Mouse (Mus musculus) retina, postnatal 7 days (tissue): ENCODE results near the gene Rfx1.

Experiments used
- DNase-seq: peaks from one replicate; pipeline ENCODE4 v3.0.0-alpha.2; 2012; ENCODE audit warnings: low read depth, low spot score

Rfx1 gene

DNA sequence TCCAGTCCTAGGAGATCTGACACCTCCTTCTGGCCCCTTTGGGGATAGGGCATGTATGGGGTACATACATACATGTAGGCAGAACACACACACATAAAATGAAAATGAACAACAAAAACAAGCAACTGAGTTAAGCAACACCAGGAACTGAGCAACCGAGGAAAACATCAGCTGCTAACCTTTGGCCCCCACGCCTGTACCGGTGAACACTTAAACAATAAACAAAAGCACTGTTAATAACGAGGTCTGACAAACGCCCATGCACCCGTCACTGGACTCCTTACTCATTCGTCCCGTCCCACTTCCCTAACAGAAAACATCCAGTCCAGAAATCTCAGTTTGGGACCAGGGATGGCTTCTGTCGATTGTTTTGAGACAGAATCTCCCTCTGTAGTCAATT is 22.6 kb downstream of the Rfx1 start:
- no peak for DNase-seq

DNA sequence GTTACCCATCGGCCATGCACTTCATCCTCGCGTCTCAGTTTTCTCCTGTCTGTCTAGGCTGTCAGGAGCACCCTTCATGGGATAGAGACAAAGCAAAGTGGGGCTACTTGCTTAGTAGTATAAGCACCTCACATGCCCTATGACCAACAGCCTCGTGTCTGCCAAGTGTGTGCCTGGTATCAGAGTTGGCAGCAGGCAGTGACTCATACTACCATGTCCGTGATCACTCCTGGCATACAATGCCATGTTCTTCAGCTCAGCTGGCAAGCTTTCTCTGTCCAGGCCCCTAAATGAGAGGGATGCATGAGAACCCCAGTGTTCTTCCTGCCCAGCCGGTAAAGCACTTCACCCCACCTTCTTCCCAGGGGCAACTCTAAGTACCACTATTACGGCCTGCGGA is 24.0 kb downstream of the Rfx1 start:
- DNase-seq, result no peak

DNA sequence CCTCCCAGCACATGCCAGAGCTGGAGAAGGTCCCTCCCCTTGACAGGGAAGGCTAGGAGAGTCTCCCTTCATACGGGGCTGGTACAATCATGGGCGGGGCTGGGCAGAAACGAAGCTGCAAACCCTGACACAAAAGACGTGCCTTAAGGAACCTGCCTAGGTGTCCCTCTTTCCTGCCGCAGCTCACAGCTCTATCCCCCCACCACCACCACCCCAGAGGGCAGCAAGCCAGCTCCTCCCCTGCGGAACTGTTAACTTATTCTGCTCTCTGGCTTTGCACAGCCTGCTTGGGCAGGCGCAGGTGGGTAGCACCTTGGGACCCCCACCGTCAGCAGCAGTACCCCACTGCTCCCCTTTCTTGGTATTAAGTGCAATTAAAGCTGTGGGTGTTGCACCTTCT is 29.4 kb downstream of the Rfx1 start:
- DNase-seq, result no peak

DNA sequence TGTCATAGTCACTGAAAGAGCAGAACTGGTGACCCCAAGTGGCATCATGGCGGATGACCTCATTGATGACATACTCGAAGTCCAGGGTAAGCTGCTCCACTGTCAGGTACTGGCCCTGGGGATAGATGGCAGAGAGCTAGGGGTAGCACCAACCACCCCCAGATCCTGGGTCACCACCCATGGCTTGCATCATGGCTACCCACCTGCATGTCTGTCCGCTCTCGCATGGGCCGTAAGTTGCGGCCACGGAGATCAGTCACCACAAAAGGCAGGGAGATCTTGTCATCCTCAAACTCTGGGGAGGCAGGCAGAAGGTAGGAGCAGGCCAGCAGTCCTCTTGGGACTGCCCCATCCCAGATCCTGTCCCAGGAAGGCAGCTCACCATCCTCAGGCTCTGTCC is 31.7 kb downstream of the Rfx1 start:
- no peak for DNase-seq

DNA sequence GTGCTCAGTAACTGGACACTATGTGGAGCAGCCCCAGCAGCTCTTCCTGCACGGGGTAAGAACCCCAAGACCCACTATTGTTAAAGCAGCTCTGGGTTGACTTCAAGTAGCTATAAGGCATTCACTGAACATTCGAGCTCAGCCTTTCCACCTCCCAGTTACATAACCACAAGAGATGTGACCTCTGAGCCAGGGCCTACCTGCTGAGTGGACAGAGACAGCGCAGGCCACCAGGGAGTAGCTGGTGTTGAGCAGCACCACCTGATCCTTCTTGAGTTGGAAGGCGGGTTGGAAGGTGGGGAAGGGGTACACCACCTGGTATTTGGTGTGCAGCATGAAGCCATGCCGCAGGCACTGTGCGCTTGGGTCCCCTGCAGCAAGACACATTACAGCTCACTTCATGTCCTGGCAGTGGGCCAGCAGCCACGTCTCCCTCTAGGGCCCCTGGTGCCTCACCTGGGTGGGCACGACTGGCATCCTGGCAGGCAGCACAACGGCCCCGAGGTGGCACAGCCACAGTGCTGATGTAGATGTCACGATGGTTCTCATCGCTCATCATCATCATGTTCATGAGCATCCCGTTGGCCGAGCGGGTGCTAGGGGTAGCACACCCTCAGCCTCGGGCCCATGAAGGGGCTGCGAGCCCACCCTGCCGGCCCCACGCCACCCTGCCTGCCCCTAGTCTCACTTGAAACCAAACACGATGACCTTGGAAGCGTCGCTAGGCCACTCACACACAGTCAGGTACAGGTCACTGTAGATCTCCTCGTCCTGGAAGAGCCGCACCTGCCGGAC is 35.0 kb downstream of the Rfx1 start:
- no peak for DNase-seq

DNA sequence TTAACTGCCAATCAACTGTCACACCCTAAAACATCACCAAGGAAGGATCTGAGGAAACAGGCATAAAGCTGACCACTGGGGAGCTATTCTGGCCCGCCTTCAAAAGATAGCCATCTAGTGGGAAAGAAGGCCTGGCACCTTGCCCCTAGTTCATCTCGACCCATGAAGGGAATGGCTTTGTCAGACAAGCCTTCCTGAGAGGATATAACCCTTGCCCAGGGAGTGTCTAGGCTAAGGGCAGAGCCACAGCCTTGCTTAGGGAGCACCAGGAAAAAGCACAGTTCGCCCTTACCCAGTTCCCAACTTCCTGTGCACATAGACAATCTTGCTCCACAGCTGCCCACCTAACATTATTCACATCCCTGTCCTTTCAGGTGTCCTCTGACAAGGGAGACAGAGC is 37.0 kb downstream of the Rfx1 start:
- no peak for DNase-seq

DNA sequence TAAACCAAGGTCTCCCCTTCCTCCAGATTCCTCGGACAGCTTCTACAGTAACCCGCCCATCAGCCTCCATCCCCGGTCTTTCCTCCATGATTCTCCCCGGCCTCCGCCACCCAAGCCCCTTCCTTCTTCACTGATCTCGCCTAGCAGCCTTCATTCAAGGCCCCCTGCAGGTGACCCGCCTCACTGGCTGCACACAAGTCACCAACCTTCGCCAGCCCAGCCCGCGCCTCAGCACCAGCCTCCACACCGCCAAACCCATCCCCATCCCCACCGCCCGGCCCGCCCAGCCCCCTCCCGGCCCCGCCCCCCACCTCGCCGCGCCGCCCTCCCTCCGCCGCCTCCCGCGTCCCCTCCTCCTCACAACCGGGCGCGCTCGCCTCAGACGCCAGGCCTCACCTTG is 37.6 kb downstream of the Rfx1 start:
- peak; percentile 41 for DNase-seq

DNA sequence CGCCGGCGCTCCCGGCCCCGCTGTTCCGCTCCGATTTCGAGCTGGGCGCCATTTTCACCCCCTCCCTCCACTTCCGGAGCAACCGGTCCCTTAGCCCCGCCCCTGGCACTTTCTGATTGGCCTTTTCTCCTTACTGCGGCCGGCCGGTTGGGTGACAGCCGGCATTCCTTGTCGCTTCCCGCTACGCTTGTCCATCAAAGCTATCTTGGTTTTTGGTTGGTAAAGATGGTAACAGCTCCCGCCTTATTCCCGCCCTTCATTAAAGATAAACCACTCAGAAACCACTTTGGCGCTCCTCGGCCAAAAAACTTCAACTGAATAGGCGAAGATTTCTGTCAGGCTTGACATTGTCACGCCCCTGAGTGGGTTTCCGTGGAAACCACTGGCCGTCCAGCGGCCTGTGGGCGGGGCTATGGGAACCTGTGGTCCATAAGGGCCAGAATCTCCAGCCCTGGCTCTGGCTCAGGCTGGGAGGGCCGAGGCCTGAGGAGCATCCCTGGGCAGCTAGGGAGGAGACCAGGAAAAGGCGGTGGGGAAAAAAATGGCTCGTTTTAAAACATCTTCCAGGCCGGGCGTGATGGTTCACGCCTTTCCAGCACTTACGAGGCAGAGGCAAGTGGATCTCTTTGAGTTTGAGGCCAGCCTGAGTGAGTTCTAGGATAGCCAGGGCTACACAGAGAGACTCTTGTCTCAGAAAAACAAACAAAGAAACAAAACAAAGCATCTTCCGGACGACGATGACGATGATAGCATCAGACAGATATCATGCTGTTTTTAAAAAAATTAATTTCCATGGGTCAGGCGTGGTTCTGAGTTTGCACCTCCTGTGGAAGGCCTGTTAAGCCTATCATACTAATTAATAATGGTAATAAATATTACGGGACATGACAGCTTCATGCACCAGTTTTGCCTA is 38.3 kb downstream of the Rfx1 start, which contains the start of gene Dcaf15:
Gene Dcaf15 (minus strand): TSS at position 72 of the 913 bp plus-strand sequence.
- DNase-seq, result peak; percentile 99

DNA sequence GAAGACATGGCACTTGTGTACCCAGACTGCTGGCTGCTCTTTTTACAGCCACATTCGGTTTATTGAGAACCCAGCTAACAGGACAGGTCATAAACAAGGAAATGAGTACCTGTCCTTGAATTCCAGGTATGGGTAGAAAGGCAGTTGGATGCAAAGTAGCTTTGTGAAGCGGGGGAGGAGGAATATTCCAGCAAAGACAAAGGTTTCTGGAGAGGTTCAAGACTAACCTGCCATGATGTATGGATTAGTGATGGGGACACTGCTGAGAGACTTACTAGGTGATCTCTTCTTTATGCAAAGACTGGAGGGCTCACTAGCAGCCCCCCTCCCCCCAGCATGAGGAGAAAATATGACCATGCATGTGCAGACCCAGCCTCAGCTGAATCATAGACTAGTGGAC is 39.0 kb downstream of the Rfx1 start:
- DNase-seq, result no peak

DNA sequence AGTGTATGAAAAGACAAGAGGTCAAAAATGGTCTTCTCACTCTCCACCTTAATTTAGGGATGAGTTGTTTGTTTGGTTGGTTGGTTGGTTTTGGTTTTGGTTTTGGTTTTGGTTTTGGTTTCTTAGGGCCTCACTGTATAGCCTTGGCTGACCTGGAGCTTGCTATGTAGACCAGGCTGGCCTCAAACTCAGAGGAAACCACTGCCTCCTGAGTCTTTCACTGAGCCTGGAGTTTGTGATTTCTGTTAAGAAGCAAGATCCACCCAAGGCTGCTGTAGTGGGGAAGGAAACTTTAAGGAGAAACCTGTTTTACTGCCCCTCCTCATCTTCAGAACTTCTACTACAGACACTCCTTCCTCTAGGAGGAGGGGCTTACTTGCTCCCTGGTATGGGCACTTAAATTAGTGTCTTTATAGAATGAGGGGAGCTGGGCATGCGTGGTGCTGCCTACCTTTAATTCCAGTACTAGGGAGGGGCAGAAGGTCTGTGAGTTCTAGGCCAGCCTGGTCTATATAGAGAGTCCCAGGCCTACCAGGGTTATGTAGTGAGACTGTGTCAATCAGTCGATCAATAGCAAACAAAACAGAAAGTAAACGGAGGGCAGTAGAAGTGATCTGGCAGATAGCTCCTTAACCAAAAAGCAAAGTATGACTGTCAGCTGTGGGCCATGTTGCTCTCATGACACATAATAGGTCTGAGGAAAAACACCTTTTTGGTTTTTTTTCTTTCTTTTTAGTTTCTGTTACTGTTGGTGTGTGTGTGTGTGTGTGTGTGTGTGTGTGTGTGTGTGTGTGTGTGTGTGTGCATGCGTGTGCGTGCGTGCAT is 39.8 kb downstream of the Rfx1 start:
- no peak for DNase-seq

DNA sequence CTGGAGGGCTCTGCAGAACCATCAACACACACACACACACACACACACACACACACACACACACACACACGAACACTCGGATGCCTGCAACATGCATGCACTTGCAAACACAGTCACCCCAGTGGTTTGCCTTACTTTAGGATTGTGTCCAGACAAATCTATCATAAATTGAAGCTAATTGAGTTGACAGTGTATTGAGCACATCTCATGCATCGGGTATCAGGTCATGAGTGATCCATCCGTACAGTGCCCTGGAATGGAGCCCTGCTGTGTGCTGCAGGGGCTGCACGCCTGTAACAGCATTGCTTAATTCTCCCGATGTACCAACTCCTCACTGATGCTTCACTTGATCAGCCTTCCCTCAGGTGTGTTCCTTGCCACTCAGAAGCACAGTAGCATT is 49.0 kb downstream of the Rfx1 start:
- DNase-seq, result no peak

DNA sequence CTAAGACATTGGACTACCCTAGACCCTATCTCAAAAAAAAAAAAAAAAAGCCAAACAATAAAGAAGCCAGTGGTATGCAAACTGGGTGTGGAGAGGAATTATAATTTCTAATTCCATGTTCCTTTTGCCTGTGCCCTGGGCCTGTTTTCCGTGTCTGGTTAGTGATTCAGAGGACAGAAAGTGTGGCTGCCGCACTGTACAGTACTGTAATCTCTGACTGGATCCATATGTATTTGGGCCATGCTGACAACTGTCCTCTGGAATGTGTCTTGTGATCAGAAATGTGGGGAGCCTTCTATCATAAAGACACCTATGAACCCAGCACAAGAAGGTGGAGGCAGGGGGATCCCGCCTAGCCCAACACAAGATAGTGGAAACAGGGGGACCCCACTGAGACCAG is 55.5 kb downstream of the Rfx1 start:
- no peak for DNase-seq

DNA sequence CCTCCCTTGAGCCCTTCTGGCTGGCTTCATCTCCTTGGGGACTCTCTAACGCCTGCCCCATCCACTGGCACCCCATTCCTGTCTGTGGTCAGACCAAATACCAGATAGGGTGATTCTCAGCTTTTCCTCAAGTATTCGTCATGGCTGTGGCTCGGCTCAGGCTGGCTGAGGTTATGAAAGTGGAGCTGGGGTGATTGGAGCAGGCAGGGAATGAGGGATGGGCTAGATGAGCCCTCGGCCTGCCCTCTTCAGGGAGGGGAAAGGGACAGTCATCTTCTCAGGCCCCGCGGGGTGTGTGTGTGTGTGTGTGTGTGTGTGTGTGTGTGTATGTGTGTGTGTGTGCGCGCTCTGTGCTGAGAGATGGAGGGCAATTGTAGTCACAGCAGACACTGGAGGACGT is 59.0 kb downstream of the Rfx1 start, which contains the start of gene Podnl1:
Gene Podnl1 (plus strand): TSS at position 334 of the 400 bp plus-strand sequence.
- DNase-seq, result no peak

DNA sequence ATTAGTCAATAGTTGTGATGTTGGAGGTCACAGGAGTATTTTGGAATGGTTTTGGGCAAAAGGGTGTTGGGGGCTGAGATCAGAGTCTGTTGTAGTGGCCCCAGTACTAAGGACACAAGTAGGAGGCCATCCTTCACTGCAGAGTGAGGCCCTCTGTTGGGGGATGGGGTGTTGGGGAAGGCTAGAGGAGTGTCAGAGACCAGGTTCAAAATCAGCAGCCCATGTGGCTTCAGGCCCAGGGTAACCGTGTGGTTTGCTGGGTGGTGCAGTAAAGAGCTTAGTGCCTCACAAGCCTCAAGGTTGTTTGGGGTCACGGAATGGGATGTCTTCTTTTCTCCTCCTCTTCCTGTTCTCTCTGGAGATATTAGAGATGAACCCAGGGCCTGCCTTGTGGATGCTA is 60.1 kb downstream of the Rfx1 start:
- DNase-seq, result no peak

DNA sequence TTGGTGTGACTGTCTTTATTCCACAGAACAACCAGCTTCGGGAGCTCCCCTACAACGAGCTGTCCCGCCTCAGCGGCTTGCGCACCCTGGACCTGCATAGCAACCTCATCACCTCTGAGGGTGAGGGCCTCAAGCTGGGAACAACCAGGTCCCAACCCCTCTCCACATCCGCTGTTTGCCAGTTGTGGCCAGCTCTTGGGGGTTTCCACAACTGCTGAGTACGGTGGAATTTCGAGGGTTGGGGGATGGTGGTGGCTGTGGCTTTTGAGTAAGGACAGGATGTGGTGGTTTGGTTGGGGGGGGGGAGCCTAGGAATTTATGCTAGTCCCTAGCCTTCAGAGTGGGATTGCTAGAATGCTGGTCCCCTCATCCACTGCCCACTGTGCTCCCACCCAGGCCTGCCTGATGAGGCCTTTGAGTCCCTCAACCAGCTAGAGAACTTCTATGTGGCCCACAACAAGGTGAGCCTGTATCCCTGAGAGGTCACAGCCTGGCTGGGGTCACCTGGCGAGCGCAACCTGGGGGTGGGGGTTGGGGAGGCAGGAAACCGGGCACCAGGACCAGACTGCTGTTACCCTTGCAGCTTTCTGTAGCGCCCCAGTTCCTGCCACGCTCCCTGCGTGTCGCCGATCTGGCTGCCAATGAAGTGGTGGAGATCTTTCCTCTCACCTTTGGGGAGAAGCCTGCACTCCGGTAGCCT is 60.7 kb downstream of the Rfx1 start:
- no peak for DNase-seq

DNA sequence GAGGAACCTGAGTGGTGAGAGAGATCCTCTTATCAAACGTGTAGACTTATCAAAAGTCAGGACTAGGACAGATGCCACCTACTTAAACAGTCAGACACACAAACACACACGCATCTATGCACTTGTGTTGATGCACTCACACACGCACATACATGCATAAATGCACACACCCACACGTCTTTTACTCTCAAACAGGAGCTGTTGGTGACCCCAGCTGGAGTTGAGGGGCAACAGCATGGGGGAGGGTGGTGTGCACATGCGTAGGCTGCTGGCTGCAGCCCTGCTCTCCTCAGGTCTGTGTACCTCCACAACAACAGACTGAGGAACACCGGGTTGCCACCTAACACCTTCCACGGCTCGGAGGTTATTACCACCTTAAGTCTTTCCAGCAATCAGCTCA is 61.6 kb downstream of the Rfx1 start:
- no peak for DNase-seq

DNA sequence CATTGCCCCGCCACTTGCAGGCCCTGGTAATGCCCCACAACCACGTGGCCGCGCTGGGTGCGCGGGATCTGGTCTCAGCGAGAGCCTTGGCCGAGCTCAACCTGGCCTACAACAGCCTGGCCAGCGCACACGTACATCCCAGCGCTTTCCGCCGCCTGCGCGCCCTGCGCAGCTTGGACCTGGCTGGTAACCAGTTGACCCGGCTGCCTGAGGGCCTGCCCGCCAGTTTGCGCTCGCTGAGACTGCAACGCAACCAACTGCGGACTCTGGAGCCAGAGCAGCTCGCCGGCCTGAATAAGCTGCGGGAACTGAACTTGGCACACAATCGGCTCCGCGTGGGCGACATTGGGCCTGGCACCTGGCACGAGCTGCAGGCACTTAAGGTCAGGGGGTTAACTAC is 64.2 kb downstream of the Rfx1 start:
- DNase-seq, result no peak

DNA sequence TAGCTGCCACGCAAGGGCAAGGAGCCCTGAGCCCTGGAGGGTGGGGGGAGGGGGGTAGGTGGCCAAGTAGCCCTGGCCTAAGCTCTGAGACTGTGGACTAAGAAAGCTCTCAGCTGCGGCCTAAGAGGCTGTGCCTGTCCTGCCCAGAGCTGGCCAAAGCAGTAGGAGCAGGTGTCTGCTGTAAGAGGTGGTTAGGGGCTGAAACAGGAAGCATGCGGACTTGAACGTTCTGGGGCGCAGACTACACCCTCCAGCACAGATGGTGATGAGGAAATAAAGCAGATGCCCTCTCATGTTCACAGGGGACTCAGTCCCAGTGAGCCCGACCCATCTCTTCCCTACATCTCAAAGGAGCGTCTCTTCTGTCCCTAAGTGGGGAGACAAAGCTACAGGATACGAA is 65.6 kb downstream of the Rfx1 start:
- no peak for DNase-seq

DNA sequence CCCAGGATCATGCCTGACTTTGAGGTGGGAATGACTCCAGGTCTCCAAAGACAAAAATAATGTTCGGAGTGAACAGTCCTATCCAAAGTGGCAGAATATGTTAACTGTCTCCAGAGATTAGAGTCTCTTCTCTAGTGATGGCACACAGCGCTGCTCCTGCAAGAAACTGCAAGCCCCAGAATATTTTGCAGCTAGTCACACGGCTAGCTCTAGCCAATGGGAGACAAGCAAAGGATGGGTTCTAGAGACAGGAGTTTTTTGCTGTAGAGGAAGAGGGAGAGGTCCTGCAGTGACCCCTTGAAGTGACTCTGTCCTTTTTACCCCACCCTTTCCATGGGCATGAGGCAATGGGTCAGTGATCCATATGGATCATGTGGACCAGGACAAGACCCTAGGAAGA is 71.2 kb downstream of the Rfx1 start:
- DNase-seq, result no peak

DNA sequence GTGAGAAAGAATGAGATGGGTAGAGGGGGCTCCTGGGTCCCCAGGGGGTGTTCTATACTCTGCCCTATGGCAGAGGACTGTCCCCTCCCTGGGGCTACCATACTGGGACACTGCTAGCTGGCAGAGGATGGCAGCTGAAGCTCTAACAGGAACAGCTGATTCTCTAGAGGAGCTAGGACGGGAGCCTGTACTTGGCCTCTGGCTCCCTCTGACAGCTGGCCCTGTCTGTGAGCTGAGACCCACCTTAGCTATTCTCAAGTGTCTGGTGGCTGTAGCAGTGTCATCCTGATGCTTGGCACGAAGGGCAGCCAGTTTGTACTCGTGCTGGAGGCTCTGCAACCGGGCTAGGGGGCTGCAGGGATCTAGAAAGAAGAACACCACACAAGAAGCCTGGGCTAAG is 74.2 kb downstream of the Rfx1 start:
- no peak for DNase-seq

DNA sequence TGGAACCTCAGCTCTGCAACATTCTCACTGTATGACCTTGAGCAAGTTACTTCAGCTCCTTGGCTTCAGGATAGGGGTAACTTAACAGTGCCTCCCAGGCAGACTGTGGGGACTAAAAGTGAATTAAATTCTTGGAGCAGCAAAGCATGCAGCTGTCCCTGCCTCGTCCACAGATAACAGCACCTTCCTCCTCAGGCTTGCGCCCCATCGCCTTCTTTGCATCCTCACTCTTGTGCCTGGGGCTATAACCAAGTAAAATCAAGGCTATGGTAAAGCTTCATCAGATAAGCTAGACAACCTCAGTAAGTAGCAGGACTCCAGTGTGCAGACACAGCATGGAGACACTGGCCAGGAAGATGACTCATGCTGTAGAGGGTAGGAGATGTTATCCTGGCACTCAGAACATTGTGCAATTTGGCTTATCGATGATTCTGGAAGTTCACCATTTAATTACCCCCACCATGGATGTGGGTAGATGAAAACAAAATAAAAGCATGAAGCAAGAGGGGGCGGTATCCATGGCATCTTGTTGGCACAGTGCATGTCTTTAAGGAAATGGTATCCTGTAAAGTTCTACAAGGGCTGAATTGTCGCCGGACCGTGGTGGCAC is 78.1 kb downstream of the Rfx1 start:
- no peak for DNase-seq
